Mouse (Mus musculus) retina, embryonic 14.5 days (tissue): ENCODE measurements around the gene Ttpal.

ENCODE experiments used
- DNase-seq: peaks from one replicate; pipeline ENCODE4 v3.0.0-alpha.2; 2015; ENCODE audit warnings: low spot score

Ttpal gene

GRCm38 (mm10) chr2:163662076-163662475 is 60.0 kb downstream of the Ttpal start:
- no peak for DNase-seq

- DNase-seq: no peak
Observed at GRCm38 (mm10) chr2:163662698-163663221, 60.6 kb downstream of the Ttpal start.

- no peak for DNase-seq
Observed at GRCm38 (mm10) chr2:163663930-163664329, 61.8 kb downstream of the Ttpal start.

GRCm38 (mm10) chr2:163667045-163667444 is 64.9 kb downstream of the Ttpal start:
- no peak for DNase-seq
